Mouse (Mus musculus) kidney, embryonic 16.5 days (tissue): ENCODE results near the gene Pitpnc1. TPM values are rescaled to one million over a fixed set of nuclear protein-coding genes. Genes with fewer than 3 reads are reported as not detected.

ENCODE experiments used
- ATAC-seq: fragments of 200-750 bp; cut with Nextera tagmentation; 2 replicates; pipeline ENCODE4 v1.8.0; 2017; ENCODE audit warnings: moderate TSS enrichment; ENCODE audit not compliant: low FRiP score, low TSS enrichment
- H3K27ac ChIP-seq: fragments of 300-500 bp; sonication (generic); 2 replicates; pipeline ENCODE4 v1.5.1; 2014; ENCODE audit warnings: low read length
- H3K27me3 ChIP-seq: fragments of 300-500 bp; sonication (generic); 2 replicates; pipeline ENCODE4 v1.6.1; 2014; ENCODE audit warnings: low read length, control low read depth, mixed read lengths; ENCODE audit not compliant: insufficient read depth
- H3K36me3 ChIP-seq: fragments of 300-500 bp; sonication (generic); 2 replicates; pipeline ENCODE4 v1.6.1; 2014; ENCODE audit warnings: low read length, control low read depth, mixed read lengths; ENCODE audit not compliant: insufficient read depth
- H3K4me1 ChIP-seq: fragments of 300-500 bp; sonication (generic); 2 replicates; pipeline ENCODE4 v1.6.1; 2014; ENCODE audit warnings: low read length, control low read depth, mixed read lengths; ENCODE audit not compliant: insufficient read depth
- H3K4me2 ChIP-seq: fragments of 300-500 bp; sonication (generic); replicated peaks from 2 replicates; pipeline ENCODE4 v1.6.1; 2014; ENCODE audit warnings: low read depth, low read length
- H3K4me3 ChIP-seq: fragments of 300-500 bp; sonication (generic); 2 replicates; pipeline ENCODE4 v1.5.1; 2014; ENCODE audit warnings: mild to moderate bottlenecking, low read length
- H3K9ac ChIP-seq: fragments of 300-500 bp; sonication (generic); replicated peaks from 2 replicates; pipeline ENCODE4 v1.6.1; 2014; ENCODE audit warnings: low read length
- H3K9me3 ChIP-seq: fragments of 300-500 bp; sonication (generic); 2 replicates; pipeline ENCODE4 v1.6.1; 2016; ENCODE audit warnings: low read length, control low read depth
- WGBS: fragments of 180-500 bp; shearing (Covaris S2); extraction: QIAGEN DNeasy Blood & Tissue Kit; methylation state at CpG from one replicate; pipeline ENCODE4 v1.1.7; 2014; 5-methylcytosine and 5-hydroxymethylcytosine counted together
- polyA plus RNA-seq: library from polyadenylated mRNA; unstranded; fragments of >200 nt; fragmentation: Nextera tagmentation; extraction: Ambion mirVana; gene quantifications from 2 replicates; pipeline ENCODE4 v1.2.1, GENCODE M21; 2015

The Pitpnc1 gene
- polyA plus RNA-seq, 1 experiment from 2014 or later, result 21.5 TPM

DNA sequence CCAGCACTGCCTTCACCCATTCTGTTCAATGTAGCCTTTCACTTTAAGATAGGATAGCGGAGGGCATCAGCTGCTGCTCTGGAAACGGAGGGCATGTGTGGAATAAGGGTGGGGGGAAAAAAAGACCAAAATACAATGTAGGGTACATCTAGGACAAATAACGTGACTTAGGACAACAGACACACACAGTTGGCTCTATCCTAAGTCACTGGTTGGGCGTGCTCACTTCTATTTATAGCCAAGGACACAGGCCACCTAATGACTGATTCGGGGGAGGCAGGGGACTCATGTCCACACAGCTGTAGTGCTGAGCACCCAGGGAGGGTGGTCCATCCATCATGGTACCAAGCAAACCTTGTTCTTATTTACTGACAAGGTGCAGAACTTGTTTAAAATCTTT is 245.2 kb downstream of the Pitpnc1 start:
- H3K36me3 ChIP-seq, result 0 out of 2 replicates have a peak, but pooled peaks cover 6% of the 10 kb centered on the region
- H3K4me3 ChIP-seq, result no peak overlapping the region
- H3K4me2 ChIP-seq, result no peak overlapping the region
- no peak for ATAC-seq
- 72% methylated on average over 5 of the region's 5 CpGs for WGBS
- H3K4me1 ChIP-seq, result no peaks in the 10 kb centered on the region
- H3K27ac ChIP-seq, result no peak overlapping the region
- no peak overlapping the region for H3K9ac ChIP-seq
- no peaks in the 10 kb centered on the region for H3K27me3 ChIP-seq
- H3K9me3 ChIP-seq, result no peaks in the 10 kb centered on the region

DNA sequence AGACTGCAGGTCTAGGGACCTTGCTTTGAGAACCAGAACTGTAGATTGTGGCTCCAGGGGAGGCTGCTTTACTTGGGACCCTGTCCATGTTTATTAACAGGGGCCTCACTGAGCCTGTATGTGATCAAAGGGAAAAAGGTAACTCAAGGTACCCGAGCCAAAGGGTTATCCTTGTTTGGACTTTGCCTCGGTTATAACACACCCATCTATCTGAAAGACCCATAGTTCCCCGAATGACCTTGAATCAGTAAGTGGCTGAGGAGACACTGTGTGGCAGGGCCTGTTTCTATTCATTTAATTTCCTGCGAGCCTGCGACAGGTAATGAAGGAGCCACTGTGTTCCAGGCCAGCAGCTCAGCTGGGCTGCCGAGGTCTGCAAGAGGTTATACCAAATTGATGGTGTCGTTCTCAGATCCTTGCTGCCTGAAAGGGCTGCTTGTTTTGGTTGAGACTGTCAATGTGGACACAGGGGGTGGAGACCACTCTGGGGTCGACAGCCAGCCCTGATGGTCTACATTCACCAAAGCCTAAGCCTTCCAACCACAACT is 246.8 kb downstream of the Pitpnc1 start:
- ATAC-seq, result no peak
- Histone ChIP-seq H3K4me1 (no peaks in the 10 kb centered on the region), H3K4me2 (no peak overlapping the region), H3K9ac (no peak overlapping the region), H3K27ac (no peak overlapping the region), H3K27me3 (no peaks in the 10 kb centered on the region), H3K36me3 (0 out of 2 replicates have a peak, but pooled peaks cover 6% of the 10 kb centered on the region), H3K9me3 (no peaks in the 10 kb centered on the region), H3K4me3 (no peak overlapping the region)
- 51% methylated on average over 8 of the region's 8 CpGs for WGBS

DNA sequence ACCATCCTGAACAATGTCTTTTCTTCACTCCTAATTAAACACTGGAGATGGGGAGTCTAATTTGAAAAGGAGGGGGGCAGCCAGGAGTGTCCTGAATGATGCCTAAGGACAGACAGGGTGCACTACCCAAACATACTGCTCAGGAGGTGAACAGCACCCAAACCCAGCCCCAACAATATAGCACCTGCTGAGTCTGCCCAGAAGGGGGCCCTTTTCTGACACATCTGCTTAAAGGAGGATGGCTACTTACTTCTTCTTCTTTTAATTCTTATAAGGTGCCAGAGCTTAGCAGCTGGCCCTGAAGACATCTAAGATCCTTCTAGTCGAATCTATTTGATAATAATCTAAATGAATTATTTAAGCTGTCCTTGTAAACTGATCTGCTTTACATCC is 247.3 kb downstream of the Pitpnc1 start:
- no peak overlapping the region for H3K27ac ChIP-seq
- no peak for ATAC-seq
- H3K27me3 ChIP-seq, result no peaks in the 10 kb centered on the region
- H3K4me1 ChIP-seq, result no peaks in the 10 kb centered on the region
- 68% methylated on average over 1 of the region's 1 CpGs for WGBS
- no peak overlapping the region for H3K4me3 ChIP-seq
- no peak overlapping the region for H3K4me2 ChIP-seq
- no peaks in the 10 kb centered on the region for H3K9me3 ChIP-seq
- 0 out of 2 replicates have a peak, but pooled peaks cover 5% of the 10 kb centered on the region for H3K36me3 ChIP-seq
- no peak overlapping the region for H3K9ac ChIP-seq

DNA sequence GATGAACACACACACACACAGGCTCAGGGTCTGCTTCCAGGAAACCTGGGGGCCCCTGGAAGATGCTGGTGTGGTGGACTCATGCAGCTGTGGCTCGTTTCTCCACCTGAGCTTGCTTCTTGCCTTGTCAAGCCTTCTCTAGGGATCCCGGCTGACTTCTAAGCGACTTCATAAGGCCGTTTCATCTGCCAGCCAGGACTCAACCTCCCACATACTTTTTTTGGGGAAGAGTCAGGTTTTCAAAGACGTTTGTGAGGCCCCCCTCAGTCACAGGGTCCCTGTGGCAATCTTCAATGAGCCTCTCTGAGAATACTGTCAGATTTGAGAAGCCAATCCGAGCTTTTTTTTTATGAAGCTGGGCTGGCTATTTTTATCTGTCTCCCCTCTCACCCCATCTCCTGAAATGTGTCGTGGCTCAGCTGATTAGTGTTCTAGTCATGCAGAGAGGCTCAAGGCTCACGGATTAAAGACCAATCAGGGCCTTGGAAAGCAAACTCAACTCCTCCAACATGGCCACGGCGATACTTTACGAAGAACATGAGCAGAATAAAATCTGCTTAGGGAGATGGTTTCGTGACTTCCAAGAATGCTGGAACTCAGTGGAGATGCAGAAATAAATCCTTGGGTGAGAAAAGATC is 247.8 kb downstream of the Pitpnc1 start:
- Histone ChIP-seq H3K27ac (no peak overlapping the region), H3K27me3 (no peaks in the 10 kb centered on the region), H3K36me3 (no peaks in the 10 kb centered on the region), H3K9me3 (no peaks in the 10 kb centered on the region), H3K4me3 (no peak overlapping the region), H3K4me2 (no peak overlapping the region), H3K9ac (no peak overlapping the region), H3K4me1 (no peaks in the 10 kb centered on the region)
- 49% methylated on average over 12 of the region's 12 CpGs for WGBS
- ATAC-seq, result no peak

DNA sequence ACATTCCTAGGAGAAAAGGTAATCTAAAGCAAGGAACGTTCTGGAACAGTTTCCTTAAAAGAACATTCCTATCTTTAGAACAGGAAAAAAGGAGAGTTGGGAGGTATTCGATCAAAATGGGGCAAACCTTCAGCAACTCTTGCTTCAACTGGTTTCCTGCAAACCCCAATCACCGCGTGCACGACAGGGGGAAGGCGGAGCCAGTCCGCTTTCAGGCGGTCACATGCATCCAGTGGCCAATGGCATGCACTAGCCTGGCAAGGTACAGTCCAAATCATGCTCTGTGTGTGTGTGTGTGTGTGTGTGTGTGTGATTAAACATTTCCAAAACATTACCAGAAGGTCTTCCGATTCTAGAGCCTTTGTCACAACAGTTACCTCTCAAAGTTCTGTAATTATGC is 255.4 kb downstream of the Pitpnc1 start:
- no peak overlapping the region for H3K27ac ChIP-seq
- no peaks in the 10 kb centered on the region for H3K9me3 ChIP-seq
- no peak overlapping the region for H3K9ac ChIP-seq
- ATAC-seq, result no peak
- no peak overlapping the region for H3K4me2 ChIP-seq
- WGBS, result 84% methylated on average over 9 of the region's 9 CpGs
- peaks cover 7% of the 10 kb centered on the region; the same call in 1 of the 2 replicates for H3K36me3 ChIP-seq
- no peaks in the 10 kb centered on the region for H3K4me1 ChIP-seq
- H3K4me3 ChIP-seq, result no peak overlapping the region
- no peaks in the 10 kb centered on the region for H3K27me3 ChIP-seq

DNA sequence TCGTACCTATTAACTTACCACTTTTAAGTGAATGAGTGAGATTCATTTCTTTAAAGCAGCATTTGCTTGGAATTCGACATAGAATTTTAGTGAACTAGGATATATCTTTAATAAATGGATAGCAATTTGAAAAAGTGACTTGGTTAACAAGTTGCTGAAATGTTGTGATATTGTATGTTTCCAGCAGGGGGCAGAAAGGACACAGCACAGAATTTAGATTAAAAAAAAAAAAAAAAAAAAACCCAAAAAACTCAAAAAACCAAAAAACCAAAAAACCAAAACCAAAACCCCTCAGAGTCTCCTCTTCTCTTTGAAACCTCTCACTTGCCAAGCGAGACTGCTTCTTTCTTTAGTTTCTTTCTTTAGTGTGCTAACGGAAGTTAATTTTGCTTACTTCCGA is 256.8 kb downstream of the Pitpnc1 start:
- peaks cover 7% of the 10 kb centered on the region; the same call in 1 of the 2 replicates for H3K36me3 ChIP-seq
- H3K4me2 ChIP-seq, result no peak overlapping the region
- H3K27me3 ChIP-seq, result no peaks in the 10 kb centered on the region
- no peak overlapping the region for H3K27ac ChIP-seq
- 72% methylated on average over 5 of the region's 5 CpGs for WGBS
- H3K9me3 ChIP-seq, result no peaks in the 10 kb centered on the region
- no peak for ATAC-seq
- H3K9ac ChIP-seq, result no peak overlapping the region
- H3K4me1 ChIP-seq, result no peaks in the 10 kb centered on the region
- H3K4me3 ChIP-seq, result no peak overlapping the region

DNA sequence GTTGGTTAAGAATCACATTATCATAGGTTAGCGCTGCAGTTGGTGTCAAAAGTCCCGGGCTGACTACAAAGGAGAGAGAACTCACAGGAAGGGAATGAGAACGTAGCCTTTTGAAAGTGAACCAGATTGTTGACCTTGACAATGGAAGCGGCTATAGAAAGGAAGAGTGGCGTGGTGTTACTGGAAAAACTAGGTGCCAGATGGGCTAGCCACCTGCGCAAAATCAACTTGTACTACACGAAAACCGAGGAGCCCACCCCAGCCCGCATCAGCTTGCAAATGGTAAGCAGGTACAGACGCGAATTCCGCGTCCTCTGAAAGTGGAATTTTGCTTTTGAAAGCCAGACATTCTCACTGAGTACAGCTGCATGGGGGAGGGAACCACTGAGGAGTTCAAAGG is 260.7 kb downstream of the Pitpnc1 start:
- H3K4me2 ChIP-seq, result no peak overlapping the region
- no peaks in the 10 kb centered on the region for H3K9me3 ChIP-seq
- H3K4me1 ChIP-seq, result no peaks in the 10 kb centered on the region
- H3K36me3 ChIP-seq, result no peaks in the 10 kb centered on the region
- ATAC-seq, result no peak
- H3K27me3 ChIP-seq, result no peaks in the 10 kb centered on the region
- H3K4me3 ChIP-seq, result no peak overlapping the region
- no peak overlapping the region for H3K9ac ChIP-seq
- 86% methylated on average over 13 of the region's 13 CpGs for WGBS
- H3K27ac ChIP-seq, result no peak overlapping the region

DNA sequence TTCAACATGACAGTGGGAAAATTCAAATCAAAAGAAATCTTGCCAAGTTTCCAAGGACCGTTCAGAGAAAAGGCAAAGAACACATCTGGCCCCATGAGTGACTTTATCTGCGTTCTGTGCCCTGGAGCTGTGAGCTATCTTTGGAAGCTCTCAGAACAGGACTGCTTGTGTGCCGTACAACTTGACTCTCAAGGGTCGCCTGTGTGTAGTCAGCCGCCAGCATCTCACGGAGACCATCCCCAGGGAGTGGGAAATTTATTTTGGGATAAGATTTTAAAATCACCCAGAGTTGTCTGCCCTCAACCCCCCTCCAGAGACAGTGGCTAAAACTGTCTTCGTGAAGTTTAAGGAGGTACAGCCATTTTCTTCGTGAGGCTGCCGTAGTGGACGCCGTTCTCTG is 268.7 kb downstream of the Pitpnc1 start:
- Histone ChIP-seq H3K27me3 (no peaks in the 10 kb centered on the region), H3K36me3 (no peaks in the 10 kb centered on the region), H3K27ac (no peak overlapping the region), H3K9me3 (no peaks in the 10 kb centered on the region), H3K4me1 (no peaks in the 10 kb centered on the region), H3K4me3 (no peak overlapping the region), H3K9ac (no peak overlapping the region), H3K4me2 (no peak overlapping the region)
- 81% methylated on average over 11 of the region's 11 CpGs for WGBS
- ATAC-seq, result no peak

DNA sequence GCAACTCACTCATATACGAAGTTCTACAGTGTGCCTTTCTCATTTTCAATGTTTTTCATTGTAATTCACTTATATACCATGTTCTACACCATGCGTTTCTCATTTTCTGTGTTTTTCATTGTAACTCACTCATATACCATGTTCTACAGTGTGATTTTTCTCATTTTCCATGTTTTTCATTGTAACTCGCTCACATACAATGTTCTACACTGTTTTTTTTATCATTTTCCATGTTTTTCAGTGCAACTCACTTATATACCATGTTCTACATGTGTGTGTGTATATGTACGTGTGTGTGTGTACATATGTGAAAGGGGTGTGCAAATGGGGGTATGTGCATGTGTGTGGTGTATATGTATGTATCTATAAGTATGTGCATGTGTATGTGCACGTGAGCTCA is 271.2 kb downstream of the Pitpnc1 start:
- no peaks in the 10 kb centered on the region for H3K36me3 ChIP-seq
- no peaks in the 10 kb centered on the region for H3K27me3 ChIP-seq
- no peak overlapping the region for H3K27ac ChIP-seq
- no peak overlapping the region for H3K4me2 ChIP-seq
- no peak overlapping the region for H3K9ac ChIP-seq
- H3K4me1 ChIP-seq, result no peaks in the 10 kb centered on the region
- H3K9me3 ChIP-seq, result no peaks in the 10 kb centered on the region
- no peak overlapping the region for H3K4me3 ChIP-seq
- no peak for ATAC-seq
- WGBS, result 85% methylated on average over 5 of the region's 5 CpGs

DNA sequence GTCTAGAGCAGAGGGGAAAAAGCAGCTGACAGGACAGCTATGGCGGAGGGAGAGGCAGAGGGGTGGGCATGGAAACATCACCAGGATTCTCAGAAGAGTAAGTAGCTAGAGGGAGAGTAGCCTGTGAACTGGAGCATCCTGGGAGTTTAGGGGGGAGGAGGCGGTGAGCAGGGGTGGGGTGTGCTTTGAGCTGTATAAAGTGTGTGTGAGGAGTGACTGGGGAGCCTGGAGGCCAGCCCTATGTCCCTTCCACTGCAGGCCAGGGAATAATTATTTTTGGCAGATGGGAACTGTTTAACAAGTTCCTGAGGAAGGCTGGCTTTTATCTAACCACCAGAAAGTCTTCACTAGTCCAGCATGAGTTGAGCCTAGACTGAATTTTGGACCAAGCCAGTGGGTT is 275.2 kb downstream of the Pitpnc1 start:
- WGBS, result 60% methylated on average over 2 of the region's 2 CpGs
- Histone ChIP-seq H3K36me3 (no peaks in the 10 kb centered on the region), H3K9ac (no peak overlapping the region), H3K9me3 (no peaks in the 10 kb centered on the region), H3K27me3 (no peaks in the 10 kb centered on the region), H3K27ac (no peak overlapping the region), H3K4me3 (no peak overlapping the region), H3K4me2 (no peak overlapping the region), H3K4me1 (no peaks in the 10 kb centered on the region)
- ATAC-seq, result no peak
